Mouse (Mus musculus): ENCODE data around the gene 2310061I04Rik.

DNA sequence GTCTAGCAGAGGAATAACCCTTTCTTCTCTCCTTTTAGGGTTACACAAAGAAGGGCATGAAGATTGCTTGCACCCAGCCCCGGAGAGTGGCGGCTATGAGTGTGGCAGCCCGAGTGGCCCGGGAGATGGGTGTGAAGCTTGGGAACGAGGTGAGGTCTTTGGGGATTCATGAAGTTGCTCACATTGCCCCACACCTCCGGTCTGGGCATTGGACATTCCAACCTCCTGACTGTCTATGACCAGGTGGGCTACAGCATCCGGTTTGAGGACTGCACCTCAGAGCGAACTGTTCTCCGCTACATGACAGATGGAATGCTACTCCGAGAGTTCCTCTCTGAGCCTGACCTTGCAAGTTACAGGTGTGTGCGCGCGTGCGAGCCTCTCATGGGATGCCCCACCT, 13.5 kb downstream of the 2310061I04Rik start:
- TF ChIP-seq CTCF (IDR thresholded peaks at IDR 0.05 in 2 of 3, conservative IDR thresholded peaks at IDR 0.05 in 1 of 3; ENCODE audit: control insufficient read depth in 1 of 3, insufficient read depth in 1 of 3, low read depth in 2 of 3, low read length in 3 of 3, poor library complexity in 1 of 3, severe bottlenecking in 1 of 3) (no peak), EP300 (IDR thresholded peaks at IDR 0.05; ENCODE audit: low read depth in 1 of 2, low read length in 2 of 2) (no peak), USF2 (IDR thresholded peaks at IDR 0.05; ENCODE audit: borderline replicate concordance in 1 of 2, insufficient read depth in 1 of 2, low read depth in 1 of 2, low read length in 2 of 2) (no peak), HCFC1 (IDR thresholded peaks at IDR 0.05; ENCODE audit: low read depth, low read length) (no peak), ETS1 (IDR thresholded peaks at IDR 0.05; ENCODE audit: low read depth, low read length) (no peak), POLR2A (IDR thresholded peaks at IDR 0.05; ENCODE audit: control insufficient read depth in 1 of 2, insufficient read depth in 1 of 2, low read depth in 1 of 2, low read length in 2 of 2, poor library complexity in 1 of 2) (no peak), GATA1 (IDR thresholded peaks at IDR 0.05; ENCODE audit: low read depth, low read length) (no peak), MEF2A (IDR thresholded peaks at IDR 0.05; ENCODE audit: extremely low read depth, insufficient replicate concordance, low read depth, low read length, poor library complexity, severe bottlenecking) (no peak)

Measured in MEL (cell line).